Mouse (Mus musculus): ENCODE measurements at regions not wholly inside any gene's neighbourhood (a gene's known extent, or its start where the extent isn't known, plus 50 kb on each side); places are given as distances from the start of the nearest gene placed in this dataset.

- ATAC-seq (replicated peaks in 1 of 2; ENCODE audit: insufficient read depth in 1 of 2, low FRiP score in 2 of 2, low TSS enrichment in 1 of 2, low read depth in 1 of 2, poor library complexity in 2 of 2, severe bottlenecking in 2 of 2), result no peak
Measured at GRCm38 (mm10) chr6:25471721-25472120, 218.8 kb downstream of the Gpr37 start.

- no peak for ATAC-seq (replicated peaks in 1 of 2; ENCODE audit: insufficient read depth in 1 of 2, low FRiP score in 2 of 2, low TSS enrichment in 1 of 2, low read depth in 1 of 2, poor library complexity in 2 of 2, severe bottlenecking in 2 of 2)
Measured at GRCm38 (mm10) chr6:25463011-25463410, 227.5 kb downstream of the Gpr37 start.

GRCm38 (mm10) chr6:25450451-25450850, 240.1 kb downstream of the Gpr37 start:
- no peak for ATAC-seq (replicated peaks in 1 of 2; ENCODE audit: insufficient read depth in 1 of 2, low FRiP score in 2 of 2, low TSS enrichment in 1 of 2, low read depth in 1 of 2, poor library complexity in 2 of 2, severe bottlenecking in 2 of 2)

GRCm38 (mm10) chr6:25449968-25450367, 240.6 kb downstream of the Gpr37 start:
- 0 out of 4 replicates have a peak, but pooled peaks of 1 of the 2 experiments have one; percentile 17 for ATAC-seq (replicated peaks in 1 of 2; ENCODE audit: insufficient read depth in 1 of 2, low FRiP score in 2 of 2, low TSS enrichment in 1 of 2, low read depth in 1 of 2, poor library complexity in 2 of 2, severe bottlenecking in 2 of 2)

- no peak for ATAC-seq (replicated peaks in 1 of 2; ENCODE audit: insufficient read depth in 1 of 2, low FRiP score in 2 of 2, low TSS enrichment in 1 of 2, low read depth in 1 of 2, poor library complexity in 2 of 2, severe bottlenecking in 2 of 2)
Measured at GRCm38 (mm10) chr6:25445351-25445940, 245.1 kb downstream of the Gpr37 start.

GRCm38 (mm10) chr6:25444092-25444491, 246.4 kb downstream of the Gpr37 start:
- no peak for ATAC-seq (replicated peaks in 1 of 2; ENCODE audit: insufficient read depth in 1 of 2, low FRiP score in 2 of 2, low TSS enrichment in 1 of 2, low read depth in 1 of 2, poor library complexity in 2 of 2, severe bottlenecking in 2 of 2)

- ATAC-seq (replicated peaks in 1 of 2; ENCODE audit: insufficient read depth in 1 of 2, low FRiP score in 2 of 2, low TSS enrichment in 1 of 2, low read depth in 1 of 2, poor library complexity in 2 of 2, severe bottlenecking in 2 of 2), result no peak
Measured at GRCm38 (mm10) chr6:25443681-25444080, 246.8 kb downstream of the Gpr37 start.

GRCm38 (mm10) chr6:25442096-25442495, 248.4 kb downstream of the Gpr37 start:
- ATAC-seq (replicated peaks in 1 of 2; ENCODE audit: insufficient read depth in 1 of 2, low FRiP score in 2 of 2, low TSS enrichment in 1 of 2, low read depth in 1 of 2, poor library complexity in 2 of 2, severe bottlenecking in 2 of 2), result no peak

GRCm38 (mm10) chr6:25437875-25438274, 252.7 kb downstream of the Gpr37 start:
- no peak for ATAC-seq (replicated peaks in 1 of 2; ENCODE audit: insufficient read depth in 1 of 2, low FRiP score in 2 of 2, low TSS enrichment in 1 of 2, low read depth in 1 of 2, poor library complexity in 2 of 2, severe bottlenecking in 2 of 2)

GRCm38 (mm10) chr6:25429047-25429446, 261.5 kb downstream of the Gpr37 start:
- ATAC-seq (replicated peaks in 1 of 2; ENCODE audit: insufficient read depth in 1 of 2, low FRiP score in 2 of 2, low TSS enrichment in 1 of 2, low read depth in 1 of 2, poor library complexity in 2 of 2, severe bottlenecking in 2 of 2), result no peak

GRCm38 (mm10) chr6:25418820-25419219, 271.7 kb downstream of the Gpr37 start:
- no peak for ATAC-seq (replicated peaks in 1 of 2; ENCODE audit: insufficient read depth in 1 of 2, low FRiP score in 2 of 2, low TSS enrichment in 1 of 2, low read depth in 1 of 2, poor library complexity in 2 of 2, severe bottlenecking in 2 of 2)

GRCm38 (mm10) chr6:25389841-25390240, 300.7 kb downstream of the Gpr37 start:
- no peak for ATAC-seq (replicated peaks in 1 of 2; ENCODE audit: insufficient read depth in 1 of 2, low FRiP score in 2 of 2, low TSS enrichment in 1 of 2, low read depth in 1 of 2, poor library complexity in 2 of 2, severe bottlenecking in 2 of 2)
